Mouse (Mus musculus) spleen, adult 2 months (tissue): ENCODE measurements around the gene Gys2.

Source experiments
- CTCF ChIP-seq: fragments of 200-500 bp; IDR thresholded peaks from 2 replicates; pipeline ENCODE4 v1.5.1; 2011; ENCODE audit warnings: mild to moderate bottlenecking, inconsistent platforms; ENCODE audit not compliant: insufficient read depth, insufficient read length, insufficient replicate concordance; ENCODE audit errors: extremely low read depth
- POLR2A ChIP-seq: fragments of 200-500 bp; IDR thresholded peaks from 2 replicates; pipeline ENCODE4 v1.6.1; 2011; ENCODE audit warnings: low read depth, low read length, inconsistent platforms

GRCm38 (mm10) chr6:142379961-142380360, 92.9 kb downstream of the Gys2 start:
- no peak for TF ChIP-seq POLR2A
- no peak for TF ChIP-seq CTCF
